Mouse (Mus musculus) layer of hippocampus, adult 6 months (tissue): Measurements from ENCODE around the gene Meis2. TPM values are rescaled to one million over a fixed set of nuclear protein-coding genes. Genes with fewer than 3 reads are reported as not detected.

Experiments used
- long read RNA-seq, 2 experiments: library from polyadenylated mRNA; unstranded; transcript quantifications; one replicate each; pipeline ENCODE4 v2.0.0; 2019 to 2020
- polyA plus RNA-seq: library from polyadenylated mRNA; unstranded; fragments of <200 nt; fragmentation: Nextera tagmentation; gene quantifications from 2 replicates; pipeline ENCODE4 v1.2.3, GENCODE M21; 2021

The Meis2 gene
- 22.0 and 26.2 TPM in 2 replicates for polyA plus RNA-seq
- long read RNA-seq, experiment 1, transcript Meis2-202 (13 exons, 2,844 nt) = minor isoform, 15 of 62 reads
- long read RNA-seq, experiment 1, transcript Meis2-204 (13 exons, 3,229 nt) = major isoform, 16 of 62 reads
- long read RNA-seq, experiment 1, partial matches to known transcripts = 13 of 62 reads
- long read RNA-seq, experiment 1, other reads (novel, unspliced or antisense) = 16 of 62 reads
- long read RNA-seq, experiment 2, transcript Meis2-202 (13 exons, 2,844 nt) = minor isoform, 84 of 311 reads
- long read RNA-seq, experiment 2, transcript Meis2-205 (13 exons, 3,718 nt) = minor isoform, 5 of 311 reads
- long read RNA-seq, experiment 2, transcript Meis2-206 (13 exons, 3,697 nt) = minor isoform, 6 of 311 reads
- long read RNA-seq, experiment 2, transcript Meis2-204 (13 exons, 3,229 nt) = major isoform, 110 of 311 reads
- long read RNA-seq, experiment 2, partial matches to known transcripts = 53 of 311 reads
- long read RNA-seq, experiment 2, other reads (novel, unspliced or antisense) = 53 of 311 reads

DNA sequence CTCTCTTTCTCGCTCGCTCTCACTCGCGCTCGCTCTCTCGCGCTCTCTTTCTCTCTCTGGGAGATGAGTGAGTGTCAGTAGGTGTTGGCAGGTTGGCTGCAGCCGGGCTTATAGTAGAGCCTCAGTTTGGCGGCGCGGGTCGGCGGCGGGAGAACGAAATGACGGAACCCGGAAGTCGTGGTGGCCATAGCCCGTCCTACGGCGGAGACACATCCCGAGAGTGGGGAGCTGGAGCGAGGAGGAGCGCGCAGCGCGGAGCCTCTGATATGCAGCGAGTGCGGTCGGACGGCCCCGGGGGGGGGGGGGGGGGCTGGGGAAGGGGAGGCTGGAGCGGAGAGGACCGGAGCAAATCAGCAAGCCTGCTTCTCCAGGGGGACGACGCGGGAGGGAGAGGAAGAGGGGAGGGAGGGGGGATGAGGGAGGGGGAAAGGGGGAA lies at the start of gene Meis2:
Gene Meis2 (minus strand): TSS at position 270 of the 436 bp plus-strand sequence.

